Mouse (Mus musculus) left cerebral cortex, postnatal 10 days (tissue): ENCODE data around the gene Ei24. TPM values are rescaled to one million over a fixed set of nuclear protein-coding genes. Genes with fewer than 3 reads are reported as not detected.

Experiments
- DNase-seq, 2 experiments: peaks; one replicate each; pipeline ENCODE4 v3.0.0; 2021 to 2022; ENCODE audit warnings: low spot score in 2 of 2, mixed read lengths in 1 of 2; ENCODE audit errors: extremely low spot score in 1 of 2
- intact Hi-C: fragments of 180-260 bp; cut with DNase I; formaldehyde crosslinking; loops from one replicate; pipeline ENCODE4 v1.15.1; 2025
- total RNA-seq, 2 experiments: library from RNA; stranded (reverse); gene quantifications; 2 replicates each; pipeline ENCODE4 v1.2.3; 2021

Ei24 gene
- 100 to 1,000 TPM; 125 to 130 TPM for total RNA-seq

- intact Hi-C loops: no loop called here
Measured at GRCm38 (mm10) chr9:36796781-36797555, at the start of gene Ei24. Gene Ei24, minus strand, starts transcription at chr9:36797393.

GRCm38 (mm10) chr9:36846346-36846745 is 49.2 kb upstream of the Ei24 start:
- DNase-seq: no peak
- intact Hi-C loops: no loop called here

More at GRCm38 (mm10) chr9:36796781-36797555, at the start of gene Ei24:
- DNase-seq: peak; percentile 84 to 94

- no peak for DNase-seq
- intact Hi-C loops: no loop called here
Measured at GRCm38 (mm10) chr9:36833914-36834313, 36.7 kb upstream of the Ei24 start.

- intact Hi-C loops: no loop called here
- DNase-seq: peak in 1 of 2 experiments; percentile 46
Measured at GRCm38 (mm10) chr9:36833043-36833881, 36.1 kb upstream of the Ei24 start.

GRCm38 (mm10) chr9:36832529-36832928 is 35.3 kb upstream of the Ei24 start:
- intact Hi-C loops: no loop called here
- DNase-seq: peak; percentile 88 to 91

GRCm38 (mm10) chr9:36831401-36831800 is 34.2 kb upstream of the Ei24 start:
- intact Hi-C loops: no loop called here
- DNase-seq: no peak

- intact Hi-C loops: no loop called here
- no peak for DNase-seq
Measured at GRCm38 (mm10) chr9:36826612-36827363, 29.6 kb upstream of the Ei24 start.

- no peak for DNase-seq
- intact Hi-C loops: no loop called here
Measured at GRCm38 (mm10) chr9:36822024-36822423, 24.8 kb upstream of the Ei24 start.

- DNase-seq: peak; percentile 89 to 96
- intact Hi-C loops: no loop called here
Measured at GRCm38 (mm10) chr9:36821644-36822000, 24.4 kb upstream of the Ei24 start, which contains the start of gene Fez1. Gene Fez1, plus strand, starts transcription at chr9:36821864.

- intact Hi-C loops: no loop called here
- DNase-seq: peak in 1 of 2 experiments; percentile 44
Measured at GRCm38 (mm10) chr9:36820969-36821643, 23.9 kb upstream of the Ei24 start.

GRCm38 (mm10) chr9:36818905-36819304 is 21.7 kb upstream of the Ei24 start:
- intact Hi-C loops: no loop called here
- DNase-seq: no peak

GRCm38 (mm10) chr9:36814486-36814885 is 17.3 kb upstream of the Ei24 start:
- intact Hi-C loops: no loop called here

GRCm38 (mm10) chr9:36808126-36808785 is 11.1 kb upstream of the Ei24 start:
- DNase-seq: no peak
- intact Hi-C loops: no loop called here

More at GRCm38 (mm10) chr9:36814486-36814885, 17.3 kb upstream of the Ei24 start:
- DNase-seq: no peak

GRCm38 (mm10) chr9:36805256-36805975 is 8.2 kb upstream of the Ei24 start:
- intact Hi-C loops: no loop called here
- DNase-seq: no peak

- no peak for DNase-seq
- intact Hi-C loops: no loop called here
Measured at GRCm38 (mm10) chr9:36803926-36804325, 6.7 kb upstream of the Ei24 start.

- no peak for DNase-seq
- intact Hi-C loops: no loop called here
Measured at GRCm38 (mm10) chr9:36803386-36803785, 6.2 kb upstream of the Ei24 start.

GRCm38 (mm10) chr9:36802951-36803350 is 5.8 kb upstream of the Ei24 start:
- intact Hi-C loops: no loop called here
- DNase-seq: no peak

GRCm38 (mm10) chr9:36801961-36802360 is 4.8 kb upstream of the Ei24 start:
- DNase-seq: no peak
- intact Hi-C loops: no loop called here
